Mouse (Mus musculus) stomach, postnatal 0 days (tissue): ENCODE measurements at regions not wholly inside any gene's neighbourhood (a gene's known extent, or its start where the extent isn't known, plus 50 kb on each side); places are given as distances from the start of the nearest gene placed in this dataset.
"Not testable (repeated sequence)": the region's sequence is repeated elsewhere in the genome, so short reads cannot be mapped to it uniquely, and the experiment has no call there.

ENCODE experiments used
- ATAC-seq: fragments of 200-750 bp; cut with Nextera tagmentation; 2 replicates; pipeline ENCODE4 v1.8.0; 2017; ENCODE audit not compliant: low FRiP score, low TSS enrichment
- DNase-seq: peaks from one replicate; pipeline ENCODE4 v3.0.0-alpha.2; 2016; ENCODE audit warnings: low spot score
- H3K27ac ChIP-seq: fragments of 300-500 bp; sonication (generic); replicated peaks from 2 replicates; pipeline ENCODE4 v1.5.1; 2014; ENCODE audit warnings: mild to moderate bottlenecking, control low read depth
- H3K27me3 ChIP-seq: fragments of 300-500 bp; sonication (generic); 2 replicates; pipeline ENCODE4 v1.6.1; 2014; ENCODE audit warnings: low read length; ENCODE audit not compliant: control insufficient read depth, insufficient read depth
- H3K36me3 ChIP-seq: fragments of 300-500 bp; sonication (generic); 2 replicates; pipeline ENCODE4 v1.6.1; 2014; ENCODE audit warnings: low read length, mixed read lengths; ENCODE audit not compliant: control insufficient read depth, insufficient read depth
- H3K4me1 ChIP-seq: fragments of 300-500 bp; sonication (generic); replicated peaks from 2 replicates; pipeline ENCODE4 v1.6.1; 2014; ENCODE audit warnings: antibody characterized with exemption; ENCODE audit not compliant: control insufficient read depth, insufficient read depth
- H3K4me2 ChIP-seq: fragments of 300-500 bp; sonication (generic); replicated peaks from 2 replicates; pipeline ENCODE4 v1.6.1; 2014; ENCODE audit warnings: low read depth, mild to moderate bottlenecking, control low read depth, moderate library complexity
- H3K4me3 ChIP-seq: fragments of 300-500 bp; sonication (generic); 2 replicates; pipeline ENCODE4 v1.5.1; 2014; ENCODE audit warnings: low read depth, low read length, control low read depth
- H3K9ac ChIP-seq: fragments of 300-500 bp; sonication (generic); 2 replicates; pipeline ENCODE4 v1.6.1; 2014; ENCODE audit warnings: mild to moderate bottlenecking, low read length, control low read depth, mixed read lengths
- H3K9me3 ChIP-seq: fragments of 300-500 bp; sonication (generic); 2 replicates; pipeline ENCODE4 v1.6.1; 2016; ENCODE audit warnings: low read length; ENCODE audit not compliant: control insufficient read depth
- CTCF ChIP-seq: IDR thresholded peaks from 2 replicates; pipeline ENCODE4 v1.5.1; 2016; ENCODE audit warnings: antibody characterized with exemption, low read depth, mild to moderate bottlenecking, moderate library complexity
- EP300 ChIP-seq: optimal IDR thresholded peaks from 2 replicates; pipeline ENCODE3; 2016; ENCODE audit warnings: antibody characterized with exemption
- WGBS: fragments of 180-500 bp; shearing (Covaris S2); extraction: QIAGEN DNeasy Blood & Tissue Kit; methylation state at CpG from one replicate; pipeline ENCODE4 v1.1.7; 2014; 5-methylcytosine and 5-hydroxymethylcytosine counted together

GRCm38 (mm10) chr1:193496265-193497183 lies 126.4 kb upstream of the Camk1g start:
- no peak overlapping the region for H3K9ac ChIP-seq
- H3K27ac ChIP-seq: no peak overlapping the region
- DNase-seq: no peak
- 57% methylated on average over 9 of the region's 9 CpGs for WGBS
- H3K4me3 ChIP-seq: no peak overlapping the region
- H3K4me2 ChIP-seq: no peak overlapping the region
- ATAC-seq: no peak
- H3K4me1 ChIP-seq: no peaks in the 10 kb centered on the region
- H3K27me3 ChIP-seq: no peaks in the 10 kb centered on the region
- TF ChIP-seq EP300 (no peak), CTCF (no peak)
- H3K9me3 ChIP-seq: no peaks in the 10 kb centered on the region
- no peaks in the 10 kb centered on the region for H3K36me3 ChIP-seq

- no peak for TF ChIP-seq EP300
- no peak for TF ChIP-seq CTCF
- Histone ChIP-seq H3K4me2 (no peak overlapping the region), H3K4me3 (no peak overlapping the region), H3K27me3 (no peaks in the 10 kb centered on the region), H3K36me3 (no peaks in the 10 kb centered on the region), H3K27ac (no peak overlapping the region), H3K9ac (no peak overlapping the region), H3K9me3 (no peaks in the 10 kb centered on the region), H3K4me1 (no peaks in the 10 kb centered on the region)
- ATAC-seq (no peak), DNase-seq (no peak)
- 65% methylated on average over 6 of the region's 6 CpGs for WGBS
Observed at GRCm38 (mm10) chr1:193488039-193488438, 117.9 kb upstream of the Camk1g start.

GRCm38 (mm10) chr1:193486668-193487067 lies 116.6 kb upstream of the Camk1g start:
- not testable (repeated sequence) for H3K4me2 ChIP-seq, H3K4me3 ChIP-seq, H3K36me3 ChIP-seq, H3K9me3 ChIP-seq, ATAC-seq, H3K27ac ChIP-seq, DNase-seq, H3K27me3 ChIP-seq, H3K4me1 ChIP-seq, H3K9ac ChIP-seq
- WGBS: 0% methylated on average over 2 of the region's 2 CpGs

- H3K36me3 ChIP-seq: no peaks in the 10 kb centered on the region
- no peak for ATAC-seq
- DNase-seq: no peak
- H3K4me1 ChIP-seq: no peaks in the 10 kb centered on the region
- no peaks in the 10 kb centered on the region for H3K27me3 ChIP-seq
- 69% methylated on average over 11 of the region's 11 CpGs for WGBS
- no peak overlapping the region for H3K4me2 ChIP-seq
- TF ChIP-seq CTCF (no peak), EP300 (no peak)
- no peaks in the 10 kb centered on the region for H3K9me3 ChIP-seq
- no peak overlapping the region for H3K9ac ChIP-seq
- H3K4me3 ChIP-seq: no peak overlapping the region
- H3K27ac ChIP-seq: no peak overlapping the region
Observed at GRCm38 (mm10) chr1:193484977-193485376, 114.9 kb upstream of the Camk1g start.

- DNase-seq: no peak
- H3K27ac ChIP-seq: no peak overlapping the region
- no peak overlapping the region for H3K4me3 ChIP-seq
- TF ChIP-seq EP300: no peak
- TF ChIP-seq CTCF: no peak
- H3K27me3 ChIP-seq: no peaks in the 10 kb centered on the region
- no peak for ATAC-seq
- no peaks in the 10 kb centered on the region for H3K9me3 ChIP-seq
- no peaks in the 10 kb centered on the region for H3K36me3 ChIP-seq
- H3K9ac ChIP-seq: no peak overlapping the region
- WGBS: 56% methylated on average over 1 of the region's 1 CpGs
- no peaks in the 10 kb centered on the region for H3K4me1 ChIP-seq
- no peak overlapping the region for H3K4me2 ChIP-seq
Observed at GRCm38 (mm10) chr1:193477298-193477697, 107.2 kb upstream of the Camk1g start.

- DNase-seq: no peak
- no peak overlapping the region for H3K9ac ChIP-seq
- H3K9me3 ChIP-seq: no peaks in the 10 kb centered on the region
- no peaks in the 10 kb centered on the region for H3K4me1 ChIP-seq
- no peak overlapping the region for H3K4me2 ChIP-seq
- TF ChIP-seq CTCF (no peak), EP300 (no peak)
- no peak for ATAC-seq
- H3K4me3 ChIP-seq: no peak overlapping the region
- H3K36me3 ChIP-seq: no peaks in the 10 kb centered on the region
- no peaks in the 10 kb centered on the region for H3K27me3 ChIP-seq
- no peak overlapping the region for H3K27ac ChIP-seq
- WGBS: 90% methylated on average over 7 of the region's 7 CpGs
Observed at GRCm38 (mm10) chr1:193476805-193477204, 106.7 kb upstream of the Camk1g start.
